Mouse (Mus musculus) heart, embryonic 11.5 days (tissue): ENCODE results near the gene Mthfd2l. TPM values are rescaled to one million over a fixed set of nuclear protein-coding genes. Genes with fewer than 3 reads are reported as not detected.

Experiments
- ATAC-seq: fragments of 200-750 bp; cut with Nextera tagmentation; replicated peaks from 2 replicates; pipeline ENCODE4 v1.8.0; 2017; ENCODE audit warnings: moderate library complexity; ENCODE audit not compliant: insufficient number of reproducible peaks, low FRiP score, low TSS enrichment
- H3K27ac ChIP-seq: fragments of 300-500 bp; sonication (generic); 2 replicates; pipeline ENCODE4 v1.5.1; 2014; ENCODE audit warnings: mild to moderate bottlenecking, low read depth, low read length
- H3K27me3 ChIP-seq: fragments of 300-500 bp; sonication (generic); 2 replicates; pipeline ENCODE4 v1.6.1; 2014; ENCODE audit warnings: mild to moderate bottlenecking, low read length, mixed read lengths; ENCODE audit not compliant: control insufficient read depth, insufficient read depth
- H3K36me3 ChIP-seq: fragments of 300-500 bp; sonication (generic); 2 replicates; pipeline ENCODE4 v1.6.1; 2014; ENCODE audit warnings: mild to moderate bottlenecking, low read length, moderate library complexity, mixed read lengths; ENCODE audit not compliant: control insufficient read depth, insufficient read depth
- H3K4me1 ChIP-seq: fragments of 300-500 bp; sonication (generic); 2 replicates; pipeline ENCODE4 v1.6.1; 2014; ENCODE audit warnings: low read length; ENCODE audit not compliant: control insufficient read depth, insufficient read depth
- H3K4me2 ChIP-seq: fragments of 300-500 bp; sonication (generic); 2 replicates; pipeline ENCODE4 v1.6.1; 2014; ENCODE audit warnings: mild to moderate bottlenecking, moderate library complexity
- H3K4me3 ChIP-seq: fragments of 300-500 bp; sonication (generic); 2 replicates; pipeline ENCODE4 v1.5.1; 2014; ENCODE audit warnings: low read depth, low read length
- H3K9ac ChIP-seq: fragments of 300-500 bp; sonication (generic); 2 replicates; pipeline ENCODE4 v1.6.1; 2014; ENCODE audit warnings: mild to moderate bottlenecking, low read depth, low read length, moderate library complexity
- H3K9me3 ChIP-seq: fragments of 300-500 bp; sonication (generic); replicated peaks from 2 replicates; pipeline ENCODE4 v1.6.1; 2016; ENCODE audit warnings: low read length; ENCODE audit not compliant: control insufficient read depth
- WGBS: fragments of 180-500 bp; shearing (Covaris S2); extraction: QIAGEN DNeasy Blood & Tissue Kit; methylation state at CpG from one replicate; pipeline ENCODE4 v1.1.7; 2014; ENCODE audit not compliant: insufficient replicate concordance; 5-methylcytosine and 5-hydroxymethylcytosine counted together
- polyA plus RNA-seq: library from polyadenylated mRNA; unstranded; fragments of >200 nt; fragmentation: Nextera tagmentation; extraction: Ambion mirVana; gene quantifications from 2 replicates; pipeline ENCODE4 v1.2.1, GENCODE M21; 2014

Mthfd2l gene
- polyA plus RNA-seq, 1 experiment from 2014 or later = 32.5 TPM

DNA sequence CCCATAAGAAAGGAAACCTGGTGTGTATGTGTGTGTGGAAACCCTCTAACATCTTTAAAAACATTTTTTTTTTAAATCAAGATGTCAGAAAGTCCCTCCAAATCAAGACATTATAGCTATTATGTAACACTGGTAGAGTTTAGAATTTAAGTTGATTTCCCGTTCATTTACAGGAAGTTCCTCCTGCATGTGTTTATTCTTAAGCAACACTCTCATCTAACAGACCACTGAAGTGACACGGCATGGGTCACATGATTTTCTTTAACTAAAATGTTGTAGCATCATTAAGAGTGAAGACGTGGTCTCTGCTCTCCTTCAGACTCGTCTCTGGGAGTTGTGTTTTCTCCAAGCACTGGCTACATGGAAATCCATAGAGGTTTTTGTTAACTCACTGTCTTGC is 33.8 kb downstream of the Mthfd2l start:
- Histone ChIP-seq H3K9me3 (no peaks in the 10 kb centered on the region), H3K27me3 (no peaks in the 10 kb centered on the region), H3K9ac (no peak overlapping the region), H3K27ac (no peak overlapping the region), H3K36me3 (no peaks in the 10 kb centered on the region), H3K4me3 (no peak overlapping the region), H3K4me2 (no peak overlapping the region), H3K4me1 (no peaks in the 10 kb centered on the region)
- ATAC-seq = no peak
- WGBS = 81% methylated on average over 4 of the region's 4 CpGs

DNA sequence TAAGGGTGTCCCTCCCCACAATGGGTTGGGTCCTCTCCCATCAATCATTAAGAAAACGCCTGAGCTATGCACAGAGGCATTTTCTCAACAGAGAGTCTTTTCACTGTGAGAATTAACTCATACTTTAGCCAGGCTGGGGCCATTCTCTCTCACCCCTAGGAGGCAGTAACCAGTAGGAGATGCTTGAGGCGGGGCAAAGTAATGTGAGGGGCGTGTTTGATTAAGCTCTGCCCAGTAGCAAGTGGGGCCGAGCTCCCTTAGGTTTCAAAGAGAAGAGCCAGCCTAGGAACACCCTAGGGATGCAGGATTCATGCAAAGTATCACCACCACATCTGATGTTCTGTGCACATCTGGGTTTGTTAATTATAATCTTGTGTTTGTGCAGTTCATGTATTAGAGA is 34.5 kb downstream of the Mthfd2l start:
- no peak for ATAC-seq
- no peak overlapping the region for H3K27ac ChIP-seq
- H3K9ac ChIP-seq = no peak overlapping the region
- no peak overlapping the region for H3K4me3 ChIP-seq
- H3K36me3 ChIP-seq = no peaks in the 10 kb centered on the region
- H3K27me3 ChIP-seq = no peaks in the 10 kb centered on the region
- no peaks in the 10 kb centered on the region for H3K9me3 ChIP-seq
- 62% methylated on average over 4 of the region's 4 CpGs for WGBS
- H3K4me1 ChIP-seq = no peaks in the 10 kb centered on the region
- no peak overlapping the region for H3K4me2 ChIP-seq

DNA sequence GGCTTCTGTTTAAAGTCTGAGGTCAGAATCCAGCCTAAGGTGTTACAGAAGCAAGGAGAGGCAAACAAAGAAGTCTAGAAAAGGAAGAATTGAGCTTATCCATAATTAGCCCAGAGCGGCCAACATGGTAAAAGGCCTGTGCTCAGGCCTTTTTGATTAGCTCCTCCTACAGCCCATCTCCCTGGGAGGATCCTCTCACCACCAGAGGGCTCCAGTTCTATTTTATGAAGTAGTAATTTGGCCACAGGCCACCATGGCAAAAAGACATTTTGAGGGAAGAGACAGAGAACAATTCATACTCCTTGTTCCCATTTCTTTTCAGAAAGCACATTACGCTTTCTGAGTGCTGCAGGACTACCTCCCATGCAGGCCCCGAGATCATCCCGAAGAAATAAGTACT is 46.3 kb downstream of the Mthfd2l start:
- H3K36me3 ChIP-seq = no peaks in the 10 kb centered on the region
- no peak overlapping the region for H3K4me2 ChIP-seq
- H3K4me1 ChIP-seq = no peaks in the 10 kb centered on the region
- no peaks in the 10 kb centered on the region for H3K27me3 ChIP-seq
- ATAC-seq = no peak
- H3K27ac ChIP-seq = no peak overlapping the region
- no peaks in the 10 kb centered on the region for H3K9me3 ChIP-seq
- no peak overlapping the region for H3K4me3 ChIP-seq
- no peak overlapping the region for H3K9ac ChIP-seq
- WGBS = 72% methylated on average over 4 of the region's 4 CpGs

DNA sequence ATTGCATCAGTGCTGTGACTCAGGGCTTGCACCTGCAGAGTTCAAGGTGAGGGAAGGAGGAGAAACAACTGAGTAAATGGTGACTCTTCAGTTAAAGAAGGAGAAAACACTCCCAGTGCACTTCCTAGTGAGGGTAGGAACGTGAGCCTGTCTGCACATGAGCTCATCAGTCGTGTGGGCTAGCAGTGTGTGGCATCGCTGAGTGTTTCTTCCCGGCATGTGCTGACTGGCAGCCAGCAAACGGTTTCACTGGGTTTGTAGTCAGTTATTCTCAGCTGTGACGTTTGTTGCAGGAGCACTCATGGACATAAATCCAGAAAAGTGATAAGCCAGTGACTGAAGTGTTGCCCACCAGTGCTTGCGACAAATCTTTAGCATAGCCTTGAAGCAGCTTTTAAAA is 49.4 kb downstream of the Mthfd2l start:
- Histone ChIP-seq H3K27me3 (no peaks in the 10 kb centered on the region), H3K4me2 (no peak overlapping the region), H3K36me3 (no peaks in the 10 kb centered on the region), H3K4me1 (no peaks in the 10 kb centered on the region), H3K9me3 (no peaks in the 10 kb centered on the region), H3K27ac (no peak overlapping the region), H3K9ac (no peak overlapping the region), H3K4me3 (no peak overlapping the region)
- ATAC-seq = no peak
- 70% methylated on average over 7 of the region's 7 CpGs for WGBS

DNA sequence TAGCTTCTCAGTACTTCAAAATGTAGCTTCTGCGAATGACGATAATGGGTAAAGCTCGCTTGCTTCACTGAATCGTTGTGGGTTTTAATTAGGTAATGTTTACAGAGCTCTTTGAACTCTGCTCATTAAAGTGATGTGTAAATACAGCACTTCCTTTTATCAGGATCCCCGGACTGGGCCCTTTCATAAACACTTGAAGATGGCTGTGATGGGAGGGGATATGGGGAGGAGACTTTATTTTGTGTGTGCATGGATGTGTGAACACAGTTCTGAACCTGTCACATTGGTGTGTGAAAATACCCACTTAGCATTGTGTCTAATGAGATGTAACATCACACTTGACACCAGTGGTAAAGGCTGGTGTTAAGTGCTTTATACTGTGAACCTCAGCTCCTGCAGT is 56.7 kb downstream of the Mthfd2l start:
- Histone ChIP-seq H3K27me3 (no peaks in the 10 kb centered on the region), H3K4me3 (no peak overlapping the region), H3K4me1 (no peaks in the 10 kb centered on the region), H3K27ac (no peak overlapping the region), H3K36me3 (no peaks in the 10 kb centered on the region), H3K4me2 (no peak overlapping the region), H3K9ac (no peak overlapping the region), H3K9me3 (no peaks in the 10 kb centered on the region)
- WGBS = 75% methylated on average over 5 of the region's 5 CpGs
- no peak for ATAC-seq

DNA sequence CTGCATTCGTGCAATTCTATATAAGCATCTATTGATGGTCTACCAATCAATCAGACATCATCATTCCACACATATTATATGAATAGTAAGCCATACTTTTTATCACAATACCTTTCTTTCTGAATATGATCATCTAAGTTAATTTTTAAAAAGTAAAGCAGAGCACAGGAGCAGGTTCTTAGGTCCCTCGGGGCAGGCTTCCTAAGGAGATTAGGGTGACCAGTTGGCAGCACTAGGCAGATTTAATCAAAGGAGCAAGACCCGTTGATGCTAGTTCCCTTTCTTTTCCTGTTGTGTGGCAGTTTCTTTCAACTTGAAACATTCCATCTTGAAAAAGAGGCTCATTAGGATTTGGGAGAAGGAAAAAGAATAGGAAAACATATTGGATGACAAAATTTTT is 57.2 kb downstream of the Mthfd2l start:
- H3K9ac ChIP-seq = no peak overlapping the region
- H3K4me1 ChIP-seq = no peaks in the 10 kb centered on the region
- H3K27me3 ChIP-seq = no peaks in the 10 kb centered on the region
- no peaks in the 10 kb centered on the region for H3K9me3 ChIP-seq
- no peak for ATAC-seq
- no peak overlapping the region for H3K27ac ChIP-seq
- no peak overlapping the region for H3K4me3 ChIP-seq
- no peaks in the 10 kb centered on the region for H3K36me3 ChIP-seq
- no peak overlapping the region for H3K4me2 ChIP-seq
- WGBS = 75% methylated on average over 3 of the region's 3 CpGs

DNA sequence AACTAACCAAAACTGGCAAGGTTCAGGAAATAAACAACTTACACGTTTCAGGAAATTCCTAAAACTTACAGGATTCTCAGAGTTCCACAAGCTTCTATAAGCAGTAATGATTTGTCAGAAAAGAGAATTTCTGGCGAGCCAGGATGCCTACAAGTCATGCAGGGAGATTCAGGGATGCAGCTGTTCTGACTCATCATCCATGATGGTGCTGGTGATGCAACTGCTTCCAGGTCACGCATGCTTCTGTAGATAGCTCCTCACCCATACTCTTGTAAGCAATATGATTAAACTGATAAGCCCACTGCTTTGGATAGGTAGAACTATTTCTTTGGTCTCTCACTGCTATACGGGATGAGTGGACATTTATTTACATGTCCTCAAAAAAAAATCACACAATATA is 57.7 kb downstream of the Mthfd2l start:
- H3K9me3 ChIP-seq = no peaks in the 10 kb centered on the region
- no peak overlapping the region for H3K9ac ChIP-seq
- no peak overlapping the region for H3K27ac ChIP-seq
- 83% methylated on average over 4 of the region's 4 CpGs for WGBS
- H3K36me3 ChIP-seq = no peaks in the 10 kb centered on the region
- no peak overlapping the region for H3K4me2 ChIP-seq
- H3K4me1 ChIP-seq = no peaks in the 10 kb centered on the region
- no peak overlapping the region for H3K4me3 ChIP-seq
- H3K27me3 ChIP-seq = no peaks in the 10 kb centered on the region
- no peak for ATAC-seq

DNA sequence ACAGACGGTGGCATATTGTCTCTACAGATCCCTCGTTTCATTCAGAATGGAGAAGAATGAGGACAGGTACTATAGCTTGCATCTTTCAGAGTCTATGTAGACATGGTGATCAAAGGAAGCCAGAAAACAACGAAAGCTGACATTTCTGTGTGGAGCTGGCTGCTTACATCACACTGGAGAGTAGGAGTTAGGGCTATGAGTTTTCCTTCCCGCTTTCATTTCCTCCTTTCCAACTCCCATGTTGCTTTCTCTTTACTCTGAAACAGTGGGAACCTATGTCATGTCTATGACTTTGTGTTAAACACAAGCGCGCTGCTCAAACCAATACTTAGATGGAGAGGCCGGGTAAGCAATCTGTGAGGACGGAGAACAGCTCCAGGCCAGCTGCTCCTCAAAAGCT is 69.0 kb downstream of the Mthfd2l start:
- Histone ChIP-seq H3K4me1 (no peaks in the 10 kb centered on the region), H3K4me2 (no peak overlapping the region), H3K36me3 (no peaks in the 10 kb centered on the region), H3K9ac (no peak overlapping the region), H3K4me3 (no peak overlapping the region), H3K27me3 (no peaks in the 10 kb centered on the region), H3K27ac (no peak overlapping the region), H3K9me3 (no peaks in the 10 kb centered on the region)
- WGBS = 85% methylated on average over 8 of the region's 8 CpGs
- no peak for ATAC-seq

DNA sequence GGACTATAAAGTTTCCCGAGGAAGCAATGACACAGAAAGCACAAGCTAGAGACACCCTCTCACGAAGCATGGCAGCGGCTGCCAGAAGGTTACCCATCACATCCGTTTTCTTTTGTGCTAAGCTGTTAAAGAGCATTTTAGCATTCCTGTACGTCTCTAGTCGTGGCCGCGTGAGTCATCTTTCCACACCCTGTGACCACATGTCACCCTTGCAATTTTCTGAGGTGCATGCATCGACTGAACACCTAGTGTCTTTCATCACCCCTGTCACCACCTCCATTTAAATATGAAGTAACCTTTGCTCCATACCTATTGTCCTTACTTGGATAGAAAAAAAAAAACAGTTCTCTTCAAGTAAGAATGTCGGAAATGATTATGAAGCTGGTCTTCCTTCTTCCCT is 84.3 kb downstream of the Mthfd2l start:
- H3K4me2 ChIP-seq = no peak overlapping the region
- no peak for ATAC-seq
- no peaks in the 10 kb centered on the region for H3K4me1 ChIP-seq
- H3K9me3 ChIP-seq = no peaks in the 10 kb centered on the region
- 58% methylated on average over 10 of the region's 10 CpGs for WGBS
- no peaks in the 10 kb centered on the region for H3K36me3 ChIP-seq
- no peaks in the 10 kb centered on the region for H3K27me3 ChIP-seq
- H3K4me3 ChIP-seq = no peak overlapping the region
- H3K9ac ChIP-seq = no peak overlapping the region
- H3K27ac ChIP-seq = no peak overlapping the region
